Comparison of ENCODE assay signal across 8 mouse cellular contexts in the genomic region with DNA sequence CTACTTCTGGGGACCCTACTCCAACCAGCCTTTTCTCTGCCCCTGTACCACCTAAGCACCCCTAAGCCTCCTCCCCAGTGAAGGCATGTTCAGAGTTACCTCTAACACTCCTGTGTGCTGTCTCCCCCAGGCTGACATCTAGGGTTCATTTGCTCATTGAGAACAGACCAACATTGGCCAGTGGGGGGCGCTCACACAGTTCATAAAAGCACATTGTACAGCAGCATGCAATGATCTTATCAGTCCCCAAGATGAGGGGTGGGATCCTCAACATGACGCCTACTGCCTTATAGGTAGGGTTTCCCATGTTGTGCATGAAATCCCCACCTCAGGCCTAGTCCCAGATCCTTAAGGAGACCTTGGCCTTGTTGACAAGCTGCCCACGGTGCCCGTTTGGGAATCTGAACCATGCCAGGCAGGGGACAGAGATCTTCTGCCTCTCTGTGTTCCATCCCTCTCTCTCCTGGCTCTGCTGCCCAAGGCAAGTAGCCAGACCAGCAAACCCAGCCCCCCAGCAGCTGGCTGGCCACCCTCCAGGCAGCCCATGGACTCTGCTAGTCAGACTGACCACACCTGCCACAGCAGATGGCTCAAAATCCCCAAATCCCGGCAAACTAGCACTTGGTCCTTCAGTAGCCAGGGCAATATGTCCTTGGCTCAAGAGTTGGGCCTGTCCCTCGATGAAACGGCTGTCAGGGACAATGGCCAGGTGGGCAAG. TPM values are rescaled to one million over a fixed set of nuclear protein-coding genes. Genes with fewer than 3 reads are reported as not detected.
DNase-seq lines count a peak whose midpoint lies in the region; ATAC-seq and TF ChIP-seq lines count a peak whose summit lies in the region.

No protein-coding gene starts in this region.

- H3K27ac ChIP-seq in cortical plate, adult 2 months (ENCODE audit: insufficient read depth, low read length): no peak overlapping the region
- H3K27ac ChIP-seq in hindbrain, postnatal 0 days: no peak overlapping the region
- H3K27ac ChIP-seq in limb, embryonic 13.5 days: no peak overlapping the region

- H3K9ac ChIP-seq in hindbrain, postnatal 0 days (replicated peaks; ENCODE audit: low read length): no peak overlapping the region
- H3K9ac ChIP-seq in limb, embryonic 13.5 days: no peak overlapping the region

- WGBS in hindbrain, postnatal 0 days: 28% methylated on average over 7 of the region's 7 CpGs
- 51% methylated on average over 7 of the region's 7 CpGs for WGBS in limb, embryonic 13.5 days

- ATAC-seq in hindbrain, postnatal 0 days: peak; percentile 65
- ATAC-seq in limb, embryonic 13.5 days (ENCODE audit: low FRiP score, low read depth): 0 out of 2 replicates have a peak, but pooled peaks have one; percentile 12

- H3K4me3 ChIP-seq in cortical plate, adult 2 months (ENCODE audit: insufficient read depth, low read length): no peak overlapping the region
- H3K4me3 ChIP-seq in hindbrain, postnatal 0 days (ENCODE audit: low read length): no peak overlapping the region
- H3K4me3 ChIP-seq in limb, embryonic 13.5 days: no peak overlapping the region

- no peaks in the 10 kb centered on the region for H3K4me1 ChIP-seq in cortical plate, adult 2 months (ENCODE audit: control insufficient read depth, insufficient read depth, low read length)
- no peaks in the 10 kb centered on the region for H3K4me1 ChIP-seq in hindbrain, postnatal 0 days (ENCODE audit: insufficient read depth, low read length)
- 0 out of 2 replicates have a peak, but pooled peaks cover 8% of the 10 kb centered on the region for H3K4me1 ChIP-seq in limb, embryonic 13.5 days

- H3K27me3 ChIP-seq in hindbrain, postnatal 0 days (ENCODE audit: insufficient read depth, low read length): no peaks in the 10 kb centered on the region
- 0 out of 2 replicates have a peak, but pooled peaks cover 9% of the 10 kb centered on the region for H3K27me3 ChIP-seq in limb, embryonic 13.5 days
- H3K27me3 ChIP-seq in splenic B cell, adult 2 months (ENCODE audit: control insufficient read depth, insufficient read depth, low read length, poor library complexity, severe bottlenecking): no peaks in the 10 kb centered on the region; the same call in 1 of the 2 replicates

- no peak overlapping the region for H3K4me2 ChIP-seq in hindbrain, postnatal 0 days (ENCODE audit: low read depth, low read length)
- no peak overlapping the region for H3K4me2 ChIP-seq in limb, embryonic 13.5 days (replicated peaks)

- TF ChIP-seq CTCF in cortical plate, adult 2 months (IDR thresholded peaks at IDR 0.05; ENCODE audit: extremely low read depth, insufficient read depth, low read length): peak; percentile 71
- peak; percentile 78 for TF ChIP-seq CTCF in hindbrain, postnatal 0 days (IDR thresholded peaks at IDR 0.05; ENCODE audit: low read depth)

- TF ChIP-seq POLR2A in cortical plate, adult 2 months (IDR thresholded peaks at IDR 0.05; ENCODE audit: extremely low read depth, insufficient read depth, low read length): no peak

- peak; percentile 17 to 40 for DNase-seq in adrenal gland, adult 18-20 months (ENCODE audit: low spot score in 2 of 2)
- no peak for DNase-seq in adrenal gland, adult 8-10 months
- peak; percentile 12 to 56 for DNase-seq in spleen, postnatal 10 days (ENCODE audit: low spot score in 2 of 2)
- DNase-seq in spleen, postnatal 36 days (ENCODE audit: low spot score in 2 of 2): no peak
- DNase-seq in hindbrain, postnatal 0 days (ENCODE audit: low spot score): peak; percentile 80
- peak; percentile 44 for DNase-seq in splenic B cell, adult 2 months (ENCODE audit: low read depth, low spot score)

- no peaks in the 10 kb centered on the region for H3K9me3 ChIP-seq in hindbrain, postnatal 0 days (ENCODE audit: low read length)
- H3K9me3 ChIP-seq in limb, embryonic 13.5 days: peaks cover 1% of the 10 kb centered on the region; the same call in 1 of the 2 replicates

- no peaks in the 10 kb centered on the region for H3K36me3 ChIP-seq in hindbrain, postnatal 0 days (ENCODE audit: insufficient read depth, low read length)
- no peaks in the 10 kb centered on the region for H3K36me3 ChIP-seq in limb, embryonic 13.5 days
- no peaks in the 10 kb centered on the region for H3K36me3 ChIP-seq in splenic B cell, adult 2 months (ENCODE audit: control insufficient read depth, insufficient read depth, low read length, poor library complexity, severe bottlenecking)

RNA-seq across cellular contexts. Expression of a gene that starts 11.9 kb away (rescaled TPM):
- total RNA-seq in adrenal gland, adult 18-20 months (2021): 1 to 10 TPM; 2.1 to 2.4 TPM
- total RNA-seq in adrenal gland, adult 8-10 months (2022): 1 to 10 TPM; 1.0 to 1.4 (median 1.2) TPM
- polyA plus RNA-seq in cortical plate, adult 2 months (2012; rRNA removed): 0.10 and 0.11 TPM in 2 replicates
- 2.3 and 2.5 TPM in 2 replicates for total RNA-seq in hindbrain, postnatal 0 days (2014; rRNA removed)
- 0.84 and 1.2 TPM in 2 replicates for polyA plus RNA-seq in hindbrain, postnatal 0 days (2015; fragmentation: Nextera tagmentation; extraction: Ambion mirVana)
- polyA plus RNA-seq in limb, embryonic 13.5 days (2015; fragmentation: Nextera tagmentation; extraction: Ambion mirVana): 0.24 and 0.29 TPM in 2 replicates

RNA-seq across cellular contexts. Expression of a gene that starts 54.6 kb away (rescaled TPM):
- total RNA-seq in adrenal gland, adult 18-20 months (2021): not detected
- under 1 TPM in 2 of 4 experiments, not detected in 2; 0.23 to 0.45 TPM for total RNA-seq in adrenal gland, adult 8-10 months (2022)
- polyA plus RNA-seq in cortical plate, adult 2 months (2012; rRNA removed): 0.85 and 1.1 TPM in 2 replicates
- 5.7 and 7.4 TPM in 2 replicates for total RNA-seq in hindbrain, postnatal 0 days (2014; rRNA removed)
- 2.3 and 3.2 TPM in 2 replicates for polyA plus RNA-seq in hindbrain, postnatal 0 days (2015; fragmentation: Nextera tagmentation; extraction: Ambion mirVana)
- polyA plus RNA-seq in limb, embryonic 13.5 days (2015; fragmentation: Nextera tagmentation; extraction: Ambion mirVana): not detected in 2 replicates

Comparison
In these comparisons a context has a peak if more than half of its experiments do, and no peak if none do; other contexts are left out.
1. DNase-seq: peak in adrenal gland, adult 18-20 months (2 of 2), spleen, postnatal 10 days (2 of 2), hindbrain, postnatal 0 days (single experiment) and splenic B cell, adult 2 months (single experiment); none in adrenal gland, adult 8-10 months (single experiment) and spleen, postnatal 36 days (0 of 2).